Mouse (Mus musculus) ES-E14 (cell line): ENCODE data around the gene Rnf41. TPM values are rescaled to one million over a fixed set of nuclear protein-coding genes. Genes with fewer than 3 reads are reported as not detected.

Source experiments
- DNase-seq: peaks from one replicate; pipeline ENCODE4 v3.0.0-alpha.2; 2013; ENCODE audit warnings: low read depth, low spot score
- H3K27ac ChIP-seq: 2 replicates; pipeline ENCODE4 v1.5.1; 2012; ENCODE audit warnings: low read depth, mild to moderate bottlenecking, low read length, moderate library complexity, mixed read lengths; ENCODE audit not compliant: poor library complexity, insufficient read depth, severe bottlenecking
- H3K36me3 ChIP-seq: 2 replicates; pipeline ENCODE4 v1.6.1; 2012; ENCODE audit warnings: mild to moderate bottlenecking, low read length, moderate library complexity, mixed read lengths; ENCODE audit not compliant: control insufficient read depth, poor library complexity, insufficient read depth, severe bottlenecking
- H3K4me1 ChIP-seq, 2 experiments: fragments of 150-350 bp in 1 of 2; sonication (generic) in 1 of 2; 2 replicates each; pipeline ENCODE4 v1.6.1; 2012; ENCODE audit warnings: low read length in 2 of 2, mild to moderate bottlenecking in 1 of 2, mixed read lengths in 1 of 2; ENCODE audit not compliant: control insufficient read depth in 2 of 2, insufficient read depth in 2 of 2, poor library complexity in 1 of 2
- H3K4me3 ChIP-seq, 2 experiments: fragments of 150-350 bp in 1 of 2; sonication (generic) in 1 of 2; 2 replicates each; pipeline ENCODE4 v1.5.1; 2012; ENCODE audit warnings: low read length in 2 of 2, low read depth in 1 of 2, mild to moderate bottlenecking in 1 of 2, mixed read lengths in 1 of 2; ENCODE audit not compliant: insufficient read depth in 1 of 2, poor library complexity in 1 of 2, severe bottlenecking in 1 of 2
- H3K9ac ChIP-seq: 2 replicates; pipeline ENCODE4 v1.6.1; 2012; ENCODE audit warnings: low read depth, mild to moderate bottlenecking, low read length, mixed read lengths; ENCODE audit not compliant: poor library complexity, insufficient read depth, severe bottlenecking
- H3K9me3 ChIP-seq: fragments of 150-350 bp; sonication (generic); 2 replicates; pipeline ENCODE4 v1.6.1; 2012; ENCODE audit warnings: low read depth, mild to moderate bottlenecking, low read length; ENCODE audit not compliant: control insufficient read depth, insufficient read depth
- CHD2 ChIP-seq: IDR thresholded peaks from 2 replicates; pipeline ENCODE4 v1.6.1; 2014; ENCODE audit warnings: mild to moderate bottlenecking, low read depth, low read length, inconsistent platforms
- HCFC1 ChIP-seq: IDR thresholded peaks from 2 replicates; pipeline ENCODE4 v1.6.1; 2012; ENCODE audit warnings: low read length, inconsistent platforms, borderline replicate concordance; ENCODE audit not compliant: insufficient read depth
- MAFK ChIP-seq: IDR thresholded peaks from 2 replicates; pipeline ENCODE4 v1.6.1; 2014; ENCODE audit warnings: mild to moderate bottlenecking, low read depth, low read length, inconsistent platforms; ENCODE audit not compliant: insufficient read depth
- ZC3H11A ChIP-seq: IDR thresholded peaks from 2 replicates; pipeline ENCODE4 v1.6.1; 2012; ENCODE audit warnings: low read depth, mild to moderate bottlenecking, inconsistent platforms, low read length, borderline replicate concordance
- ZNF384 ChIP-seq: IDR thresholded peaks from 2 replicates; pipeline ENCODE4 v1.6.1; 2012; ENCODE audit warnings: low read depth, low read length, inconsistent platforms
- in situ Hi-C, 2 experiments: fragments of 600-800 bp; cut with MboI; formaldehyde crosslinking; loops; one replicate each; pipeline ENCODE4 v1.15.1; 2025; ENCODE audit warnings: low sequenced_read_pairs in 2 of 2, inconsistent platforms in 1 of 2; ENCODE audit not compliant: unreplicated experiment in 2 of 2
- total RNA-seq: library from RNA; depleted of rRNA; stranded (reverse); fragments of 300-350 nt; gene quantifications from 2 replicates; pipeline ENCODE4 v1.2.3, GENCODE M21; 2012

Rnf41 gene
- total RNA-seq, 1 experiment, result 41.3 TPM

DNA sequence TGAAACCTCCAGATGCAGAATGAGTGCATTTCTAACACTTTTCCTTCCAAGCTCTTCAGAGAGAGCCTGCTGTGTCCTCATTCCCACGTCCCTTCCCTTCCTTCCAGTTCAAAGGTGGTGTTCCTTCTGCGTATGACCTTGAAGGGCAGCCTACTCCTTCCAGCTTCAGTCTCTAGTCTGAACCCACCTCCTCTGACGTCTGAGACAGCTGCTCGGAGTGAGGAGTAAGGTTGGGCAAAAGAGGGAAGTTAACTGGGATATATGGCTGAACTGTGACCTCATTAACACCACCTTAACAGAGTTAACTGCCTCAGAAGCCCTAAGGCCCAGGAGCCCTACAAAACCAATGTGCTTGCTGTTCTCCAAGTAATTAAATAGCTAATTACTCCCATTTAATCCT is 40.9 kb upstream of the Rnf41 start:
- H3K27ac ChIP-seq, result peak overlapping the region; percentile 36
- TF ChIP-seq ZNF384 (no peak), CHD2 (no peak), HCFC1 (no peak), ZC3H11A (no peak), MAFK (no peak)
- H3K4me3 ChIP-seq, result peak overlapping the region in 1 of 2 experiments; percentile 6; a peak in 1 of 4 replicates
- in situ Hi-C loops, result no loop called here
- no peaks in the 10 kb centered on the region for H3K36me3 ChIP-seq
- H3K9me3 ChIP-seq, result no peaks in the 10 kb centered on the region
- no peak for DNase-seq
- no peak overlapping the region for H3K9ac ChIP-seq
- peaks cover 8 to 9% of the 10 kb centered on the region in 2 experiments for H3K4me1 ChIP-seq

DNA sequence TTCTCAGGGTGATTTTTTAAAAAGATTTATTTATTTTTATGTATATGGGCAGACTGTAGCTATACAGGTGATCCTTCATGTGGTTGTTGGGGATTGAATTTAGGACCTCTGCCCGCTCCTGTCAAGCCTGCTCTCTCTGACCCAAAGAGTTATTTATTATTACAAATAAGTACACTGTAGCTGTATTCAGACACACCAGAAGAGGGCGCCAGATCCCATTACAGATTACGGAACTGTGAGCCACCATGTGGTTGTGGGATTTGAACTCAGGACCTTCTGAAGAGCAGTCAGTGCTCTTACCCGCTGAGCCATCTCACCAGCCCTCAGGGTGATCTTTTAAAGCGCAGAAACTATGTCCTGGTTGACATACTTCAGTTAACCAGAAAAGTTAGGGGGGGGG is 39.3 kb upstream of the Rnf41 start:
- Histone ChIP-seq H3K9ac (no peak overlapping the region), H3K4me1 (peaks cover 8 to 9% of the 10 kb centered on the region in 2 experiments), H3K36me3 (no peaks in the 10 kb centered on the region), H3K4me3 (no peak overlapping the region), H3K27ac (no peak overlapping the region), H3K9me3 (no peaks in the 10 kb centered on the region)
- DNase-seq, result no peak
- in situ Hi-C loops, result no loop called here
- TF ChIP-seq ZC3H11A (no peak), ZNF384 (no peak), MAFK (no peak), HCFC1 (no peak), CHD2 (no peak)

DNA sequence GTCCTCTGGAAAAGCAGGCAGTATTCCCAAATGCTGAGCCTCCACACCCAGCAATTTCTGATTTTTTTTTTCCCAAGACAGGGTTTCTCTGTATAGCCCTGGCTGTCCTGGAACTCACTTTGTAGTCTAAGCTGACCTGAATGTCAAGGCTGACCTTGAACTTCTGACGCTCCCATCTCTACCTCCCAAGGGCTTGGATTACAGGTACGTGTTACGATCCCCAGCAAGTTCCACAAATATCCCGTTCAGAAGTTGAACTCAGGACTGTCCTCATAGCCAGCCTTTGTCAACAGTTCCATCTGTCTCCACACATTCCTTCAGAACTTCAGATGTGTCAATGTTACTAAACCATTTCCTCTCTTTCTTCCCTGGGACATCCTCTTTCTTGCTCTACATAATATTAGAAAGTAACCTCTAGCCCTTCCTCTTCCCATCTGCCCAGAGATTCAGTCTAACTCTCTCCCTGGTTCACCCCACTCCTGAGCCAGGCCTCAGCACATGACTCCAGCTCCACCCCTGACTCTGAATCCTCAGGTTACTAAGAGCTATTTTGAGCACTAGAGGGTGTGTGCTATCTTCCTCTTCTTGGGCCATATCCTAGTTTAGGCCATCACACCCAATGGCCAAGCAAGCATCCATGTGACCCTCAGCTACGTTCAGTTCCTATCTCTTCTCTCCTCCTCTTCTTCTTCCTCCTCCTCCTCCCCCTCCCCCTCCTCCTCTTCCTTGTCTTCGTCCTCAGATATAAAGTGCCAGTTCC is 38.3 kb upstream of the Rnf41 start:
- in situ Hi-C loops, result no loop called here
- Histone ChIP-seq H3K27ac (no peak overlapping the region; the same call in 1 of the 2 replicates), H3K36me3 (no peaks in the 10 kb centered on the region), H3K9ac (no peak overlapping the region), H3K4me3 (no peak overlapping the region), H3K9me3 (no peaks in the 10 kb centered on the region), H3K4me1 (peaks cover 8 to 10% of the 10 kb centered on the region in 2 experiments)
- TF ChIP-seq MAFK (no peak), ZNF384 (no peak), CHD2 (no peak), HCFC1 (no peak), ZC3H11A (no peak)
- DNase-seq, result no peak

DNA sequence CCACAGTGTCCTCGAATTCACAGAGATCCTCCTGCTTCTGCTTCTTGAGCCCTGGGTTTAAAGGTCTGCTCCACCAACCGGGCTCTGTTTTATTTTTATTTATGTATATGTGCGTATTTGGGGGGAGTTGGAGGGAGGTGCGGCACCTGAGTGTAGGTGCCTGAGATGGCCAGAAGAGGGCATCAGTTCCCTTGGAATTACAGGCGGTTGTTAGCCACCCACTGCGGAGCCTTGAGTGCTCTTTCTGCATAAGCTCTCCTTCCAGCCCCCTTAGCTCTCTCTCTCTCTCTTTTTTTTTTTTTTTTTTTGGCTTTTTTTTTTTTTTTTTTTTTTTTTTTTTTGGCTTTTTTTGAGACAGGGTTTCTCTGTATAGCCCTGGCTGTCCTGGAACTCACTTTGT is 37.1 kb upstream of the Rnf41 start:
- H3K27ac ChIP-seq, result no peak overlapping the region
- H3K36me3 ChIP-seq, result peaks cover 3% of the 10 kb centered on the region
- TF ChIP-seq ZNF384 (peak; percentile 96), ZC3H11A (peak; percentile 33; the same call in 1 of the 2 replicates), MAFK (no peak)
- in situ Hi-C loops, result no loop called here
- H3K9me3 ChIP-seq, result no peaks in the 10 kb centered on the region
- peaks cover 7 to 11% of the 10 kb centered on the region in 2 experiments for H3K4me1 ChIP-seq
- no peak overlapping the region for H3K4me3 ChIP-seq
- DNase-seq, result no peak
- no peak overlapping the region for H3K9ac ChIP-seq
